Mouse (Mus musculus) layer of hippocampus, adult 11-12 months (tissue): ENCODE results near the gene Rhbdd1.

ENCODE experiments used
- DNase-seq: peaks from one replicate; pipeline ENCODE4 v3.0.0; 2022; ENCODE audit warnings: low spot score

Gene Rhbdd1

GRCm38 (mm10) chr1:82482371-82482770 lies 166.1 kb downstream of the Rhbdd1 start:
- DNase-seq, result no peak

DNA sequence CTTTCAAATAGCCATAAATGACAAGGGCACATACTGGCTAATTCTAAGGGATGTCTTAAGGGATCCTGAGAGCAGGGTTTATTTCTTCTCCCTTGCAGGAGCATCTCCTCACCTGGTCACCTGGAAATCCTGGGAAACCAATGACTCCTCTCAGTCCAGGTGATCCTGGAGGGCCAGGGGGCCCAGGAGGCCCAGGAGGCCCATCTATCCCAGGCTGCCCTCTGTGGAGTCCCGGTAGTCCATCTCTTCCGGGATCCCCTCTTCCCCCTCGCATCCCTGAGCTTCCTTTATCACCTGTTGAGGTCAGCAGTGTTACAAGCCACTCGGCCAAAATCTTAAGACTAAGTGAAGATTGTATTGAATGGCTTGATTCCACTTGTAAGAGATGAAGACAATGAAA lies 170.1 kb downstream of the Rhbdd1 start:
- no peak for DNase-seq

GRCm38 (mm10) chr1:82491954-82492353 lies 175.7 kb downstream of the Rhbdd1 start:
- no peak for DNase-seq
